Mouse (Mus musculus) neural tube, embryonic 12.5 days (tissue): ENCODE data around the gene Wif1. TPM values are rescaled to one million over a fixed set of nuclear protein-coding genes. Genes with fewer than 3 reads are reported as not detected.

Source experiments
- ATAC-seq: fragments of 200-750 bp; cut with Nextera tagmentation; 2 replicates; pipeline ENCODE4 v1.8.0; 2017; ENCODE audit warnings: low read depth, mild to moderate bottlenecking, moderate TSS enrichment, moderate library complexity; ENCODE audit not compliant: low FRiP score
- H3K27ac ChIP-seq: fragments of 300-500 bp; sonication (generic); 2 replicates; pipeline ENCODE4 v1.5.1; 2016
- H3K27me3 ChIP-seq: fragments of 300-500 bp; sonication (generic); replicated peaks from 2 replicates; pipeline ENCODE4 v1.6.1; 2016; ENCODE audit warnings: mild to moderate bottlenecking
- H3K36me3 ChIP-seq: fragments of 300-500 bp; sonication (generic); 2 replicates; pipeline ENCODE4 v1.6.1; 2016; ENCODE audit warnings: mild to moderate bottlenecking
- H3K4me1 ChIP-seq: fragments of 300-500 bp; sonication (generic); 2 replicates; pipeline ENCODE4 v1.6.1; 2016
- H3K4me2 ChIP-seq: fragments of 300-500 bp; sonication (generic); replicated peaks from 2 replicates; pipeline ENCODE4 v1.6.1; 2016; ENCODE audit warnings: mild to moderate bottlenecking
- H3K4me3 ChIP-seq: fragments of 300-500 bp; sonication (generic); 2 replicates; pipeline ENCODE4 v1.5.1; 2016
- H3K9ac ChIP-seq: fragments of 300-500 bp; sonication (generic); 2 replicates; pipeline ENCODE4 v1.6.1; 2016; ENCODE audit warnings: mild to moderate bottlenecking
- H3K9me3 ChIP-seq: fragments of 300-500 bp; sonication (generic); 2 replicates; pipeline ENCODE4 v1.6.1; 2016; ENCODE audit warnings: mild to moderate bottlenecking
- WGBS: fragments of 180-500 bp; shearing (Covaris S2); methylation state at CpG from one replicate; pipeline ENCODE4 v1.1.7; 2016; 5-methylcytosine and 5-hydroxymethylcytosine counted together
- polyA plus RNA-seq: library from polyadenylated mRNA; unstranded; fragments of >200 nt; fragmentation: Nextera tagmentation; extraction: Ambion mirVana; gene quantifications from 2 replicates; pipeline ENCODE4 v1.2.1, GENCODE M21; 2016

The Wif1 gene
- polyA plus RNA-seq = 7.8 and 8.0 TPM in 2 replicates

DNA sequence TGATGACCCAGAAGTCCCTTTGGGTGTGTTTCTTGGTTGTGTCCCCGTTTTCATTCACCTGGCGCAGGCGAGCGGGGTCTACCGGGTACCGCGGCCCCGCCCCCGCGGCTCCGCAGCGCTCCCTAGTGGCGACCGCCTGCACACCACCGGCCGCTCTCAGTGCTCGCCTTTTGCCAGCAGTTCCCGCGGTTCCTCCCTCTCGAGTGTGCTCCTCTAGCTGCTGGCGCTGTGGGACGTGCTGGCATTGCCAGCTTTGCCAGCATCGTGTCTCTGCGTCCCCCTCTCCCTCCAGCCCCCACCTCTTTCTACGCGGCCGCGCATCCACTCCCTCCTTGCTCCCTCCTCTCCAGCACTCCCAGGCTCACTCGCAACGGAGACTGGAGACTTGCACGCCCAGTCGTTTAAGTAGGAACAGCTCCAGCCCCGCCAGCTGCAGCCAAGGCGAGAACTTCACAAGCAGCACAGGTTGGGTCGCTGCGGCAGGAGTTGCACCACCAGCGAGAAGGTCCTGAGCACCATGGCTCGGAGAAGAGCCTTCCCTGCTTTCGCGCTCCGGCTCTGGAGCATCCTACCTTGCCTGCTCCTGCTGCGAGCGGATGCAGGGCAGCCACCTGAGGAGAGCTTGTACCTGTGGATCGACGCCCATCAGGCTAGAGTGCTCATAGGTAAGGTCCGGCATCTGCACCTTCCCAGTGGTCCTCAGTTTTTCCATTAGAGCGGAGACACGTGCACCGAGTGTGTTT is at the start of gene Wif1:
Wif1 (plus strand) TSS at position 135 of the 743 bp plus-strand sequence.
- H3K27ac ChIP-seq = no peak within 1 kb of the TSS
- under 1% methylated on average over 49 of the region's 49 CpGs for WGBS

GRCm38 (mm10) chr10:121002135-121002534 is 31.6 kb upstream of the Wif1 start:
- Histone ChIP-seq H3K4me2 (no peak overlapping the region), H3K36me3 (no peaks in the 10 kb centered on the region), H3K9ac (no peak overlapping the region), H3K27me3 (no peaks in the 10 kb centered on the region), H3K4me3 (no peak overlapping the region), H3K27ac (no peak overlapping the region), H3K4me1 (no peaks in the 10 kb centered on the region), H3K9me3 (no peaks in the 10 kb centered on the region)
- 95% methylated on average over 2 of the region's 2 CpGs for WGBS
- ATAC-seq = no peak

More for the DNA sequence above, at the start of gene Wif1:
- peak within 1 kb of the TSS; percentile 48 for H3K4me3 ChIP-seq
- peak within 1 kb of the TSS; percentile 75 for H3K4me2 ChIP-seq
- H3K9me3 ChIP-seq = no peaks in the 10 kb centered on the region
- peaks cover 17% of the 10 kb centered on the region for H3K27me3 ChIP-seq
- H3K9ac ChIP-seq = peak within 1 kb of the TSS; percentile 60
- no peaks in the 10 kb centered on the region for H3K36me3 ChIP-seq
- peak; percentile 97 for ATAC-seq
- H3K4me1 ChIP-seq = peaks cover 4% of the 10 kb centered on the region

DNA sequence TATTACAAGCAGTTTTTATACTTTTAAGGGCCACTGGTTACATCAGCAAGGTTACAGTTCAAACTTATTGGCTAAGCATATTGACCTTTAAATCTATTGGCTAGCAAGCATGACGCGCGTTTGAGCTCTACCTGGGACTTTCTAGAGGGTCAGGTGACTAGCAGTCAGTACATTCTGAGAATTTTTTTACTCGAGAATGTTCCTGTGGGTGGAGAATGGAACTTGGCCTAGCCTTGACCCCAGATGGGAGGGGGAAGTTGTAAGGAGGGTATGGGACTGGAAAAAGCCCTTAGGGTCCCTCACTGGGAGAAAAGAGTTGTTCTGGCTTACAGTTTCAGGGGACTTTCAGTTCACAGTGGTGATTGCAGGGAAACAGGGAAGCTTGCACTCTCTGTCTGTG is 22.3 kb upstream of the Wif1 start:
- Histone ChIP-seq H3K4me3 (no peak overlapping the region), H3K9me3 (peaks cover 7% of the 10 kb centered on the region; the same call in 1 of the 2 replicates), H3K9ac (no peak overlapping the region), H3K27me3 (no peaks in the 10 kb centered on the region), H3K36me3 (no peaks in the 10 kb centered on the region), H3K4me1 (no peaks in the 10 kb centered on the region), H3K4me2 (no peak overlapping the region), H3K27ac (no peak overlapping the region)
- ATAC-seq = no peak
- WGBS = 88% methylated on average over 4 of the region's 4 CpGs

DNA sequence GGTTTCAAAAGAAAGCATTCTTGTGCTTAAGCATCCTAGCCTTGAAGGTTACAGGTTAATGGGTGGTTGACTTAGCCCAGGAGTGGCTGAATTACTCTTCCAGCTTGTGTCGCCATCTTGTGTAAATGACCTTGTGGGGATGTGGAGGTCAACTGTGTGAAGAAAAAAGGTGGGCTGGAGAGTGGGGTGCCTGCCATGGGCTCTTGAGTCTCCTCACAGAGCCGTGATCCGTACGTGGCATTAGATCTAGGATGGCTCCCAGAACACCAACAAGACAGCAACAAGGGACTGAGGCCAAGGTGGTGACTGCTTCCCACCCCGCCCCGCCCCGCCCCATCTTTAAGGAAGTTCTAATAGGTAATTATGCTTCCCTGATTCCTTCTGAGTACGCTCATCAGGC is 17.5 kb upstream of the Wif1 start:
- no peak for ATAC-seq
- no peak overlapping the region for H3K27ac ChIP-seq
- WGBS = 82% methylated on average over 8 of the region's 8 CpGs
- H3K9ac ChIP-seq = no peak overlapping the region
- peaks cover 7% of the 10 kb centered on the region; the same call in 1 of the 2 replicates for H3K9me3 ChIP-seq
- peaks cover 7% of the 10 kb centered on the region; the same call in 1 of the 2 replicates for H3K4me1 ChIP-seq
- no peak overlapping the region for H3K4me2 ChIP-seq
- H3K27me3 ChIP-seq = no peaks in the 10 kb centered on the region
- H3K36me3 ChIP-seq = no peaks in the 10 kb centered on the region
- no peak overlapping the region for H3K4me3 ChIP-seq

DNA sequence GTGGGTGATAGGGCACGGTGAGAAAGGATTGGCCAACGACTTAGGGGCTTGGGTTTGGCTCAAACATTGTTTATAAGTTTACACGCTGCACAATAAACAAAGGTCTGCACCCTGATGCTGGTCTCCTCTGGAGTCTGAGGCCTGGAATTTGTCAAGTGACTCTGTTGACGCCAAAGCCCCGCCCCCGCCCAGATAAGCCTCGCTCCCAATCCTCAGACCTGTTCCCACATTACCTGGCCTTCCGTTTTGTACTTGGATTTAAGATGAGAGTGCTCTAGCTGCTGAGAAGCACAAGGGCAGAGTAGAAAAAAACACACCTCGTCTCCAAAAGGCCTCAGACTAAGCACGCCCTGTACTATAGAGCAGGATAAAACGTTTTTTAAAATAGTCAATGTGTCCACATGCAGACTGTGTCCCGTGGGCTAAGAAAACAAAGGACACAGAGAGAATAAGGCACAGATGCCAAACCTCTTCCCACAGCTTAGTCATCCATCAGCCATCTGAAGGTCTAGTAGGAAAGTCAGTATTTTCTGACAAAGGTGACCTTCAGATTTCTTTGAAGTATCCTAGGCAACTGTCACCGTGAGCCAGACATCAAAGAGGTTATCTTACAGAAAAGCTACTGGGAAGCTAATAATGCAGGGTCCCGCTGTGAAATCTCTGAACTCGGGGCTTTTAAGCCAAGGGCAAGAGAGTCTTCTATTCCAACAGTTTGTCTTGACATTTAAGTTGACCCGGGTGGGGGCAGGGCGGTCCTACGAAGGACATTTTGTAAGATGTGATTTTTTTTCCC is 16.9 kb upstream of the Wif1 start:
- Histone ChIP-seq H3K4me2 (no peak overlapping the region), H3K9ac (no peak overlapping the region), H3K27ac (no peak overlapping the region), H3K9me3 (peaks cover 7% of the 10 kb centered on the region; the same call in 1 of the 2 replicates), H3K27me3 (no peaks in the 10 kb centered on the region), H3K36me3 (no peaks in the 10 kb centered on the region), H3K4me3 (no peak overlapping the region), H3K4me1 (peaks cover 7% of the 10 kb centered on the region; the same call in 1 of the 2 replicates)
- ATAC-seq = no peak
- 23% methylated on average over 18 of the region's 18 CpGs for WGBS

GRCm38 (mm10) chr10:121022951-121023350 is 10.8 kb upstream of the Wif1 start:
- H3K36me3 ChIP-seq = no peaks in the 10 kb centered on the region
- H3K4me1 ChIP-seq = no peaks in the 10 kb centered on the region
- no peak for ATAC-seq
- 34% methylated on average over 5 of the region's 5 CpGs for WGBS
- H3K4me2 ChIP-seq = no peak overlapping the region
- H3K27me3 ChIP-seq = no peaks in the 10 kb centered on the region
- no peaks in the 10 kb centered on the region for H3K9me3 ChIP-seq
- H3K9ac ChIP-seq = no peak overlapping the region
- no peak overlapping the region for H3K27ac ChIP-seq
- no peak overlapping the region for H3K4me3 ChIP-seq

GRCm38 (mm10) chr10:121031802-121032201 is 2.0 kb upstream of the Wif1 start:
- Histone ChIP-seq H3K4me3 (no peak overlapping the region), H3K27ac (no peak overlapping the region), H3K27me3 (peaks cover 17% of the 10 kb centered on the region), H3K9me3 (no peaks in the 10 kb centered on the region), H3K36me3 (no peaks in the 10 kb centered on the region), H3K4me2 (no peak overlapping the region), H3K4me1 (peaks cover 4% of the 10 kb centered on the region), H3K9ac (no peak overlapping the region)
- no peak for ATAC-seq
- WGBS = 16% methylated on average over 7 of the region's 7 CpGs

DNA sequence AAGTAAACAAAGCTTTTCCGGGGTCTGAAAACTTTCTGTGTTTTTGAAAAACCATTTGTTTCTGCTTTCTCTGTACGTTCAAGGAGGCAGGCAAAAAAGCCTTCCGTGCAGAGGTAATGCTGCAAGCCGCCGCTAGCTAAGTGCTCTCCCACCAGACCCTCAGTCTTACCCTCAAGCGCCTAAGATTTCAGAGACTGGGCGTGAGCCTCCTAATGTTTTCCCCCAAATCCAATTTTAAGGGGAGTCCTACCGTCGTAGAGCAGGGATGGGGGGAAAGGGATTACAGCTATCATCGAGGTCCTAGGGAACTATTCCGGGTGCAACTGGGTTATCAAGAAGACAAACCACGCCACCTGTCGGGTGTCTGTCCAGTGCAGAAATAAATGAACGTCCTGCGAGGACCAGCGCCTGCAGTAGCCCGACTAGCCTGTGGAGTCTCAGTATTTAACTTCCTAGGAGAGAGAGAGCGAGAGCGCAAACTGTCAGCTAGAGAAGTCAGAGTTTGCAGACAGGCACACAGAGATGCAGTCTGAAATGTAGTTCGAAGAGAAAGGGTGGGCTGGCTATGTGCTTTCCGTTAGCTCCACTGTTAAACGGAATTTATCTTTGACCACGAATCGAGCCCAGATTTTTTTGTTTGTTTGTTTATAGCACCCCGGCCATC is 500 bp upstream of the Wif1 start:
- Histone ChIP-seq H3K4me1 (peaks cover 4% of the 10 kb centered on the region), H3K27me3 (peaks cover 17% of the 10 kb centered on the region), H3K4me3 (peak overlapping the region; percentile 48), H3K9ac (no peak overlapping the region), H3K27ac (no peak overlapping the region), H3K9me3 (no peaks in the 10 kb centered on the region), H3K4me2 (peak overlapping the region; percentile 75), H3K36me3 (no peaks in the 10 kb centered on the region)
- peak; percentile 89 for ATAC-seq
- WGBS = under 1% methylated on average over 25 of the region's 25 CpGs

GRCm38 (mm10) chr10:121034569-121034947 is 798 bp downstream of the Wif1 start:
- ATAC-seq = no peak
- WGBS = 15% methylated on average over 5 of the region's 5 CpGs
- peak overlapping the region; percentile 60; the same call in 1 of the 2 replicates for H3K9ac ChIP-seq

DNA sequence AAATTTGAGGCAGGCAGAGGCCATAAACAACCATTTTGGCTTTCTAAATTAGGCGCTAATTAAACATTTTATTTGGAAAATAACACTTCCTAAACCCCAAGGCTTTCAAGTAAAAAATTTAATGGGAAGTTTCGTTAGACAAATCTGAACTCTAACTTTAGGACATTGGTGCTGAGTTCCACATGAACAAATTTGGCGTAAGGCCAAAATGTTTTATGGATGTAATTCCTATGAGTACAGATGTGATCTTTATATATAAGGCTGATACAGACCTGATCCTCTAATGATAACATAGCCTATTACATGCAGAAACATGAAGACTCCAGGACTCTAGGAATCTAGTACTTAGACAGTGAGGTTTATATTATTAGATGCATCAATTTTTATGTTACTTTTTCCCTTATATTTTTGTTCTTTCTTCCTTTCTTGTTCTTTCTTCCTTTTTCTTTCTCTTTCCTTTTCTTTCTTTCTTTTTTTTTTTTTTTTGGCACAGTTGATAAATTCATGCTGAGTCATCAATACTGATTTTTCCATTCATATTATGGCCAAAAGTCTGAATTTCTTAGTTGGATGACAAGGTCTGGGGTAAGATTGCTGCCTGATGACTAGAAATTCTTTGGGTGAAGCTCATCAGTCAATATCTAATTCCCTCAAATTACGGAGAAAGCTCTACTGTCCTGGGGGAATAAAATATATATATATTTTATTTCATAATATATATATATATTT is 5.0 kb downstream of the Wif1 start:
- no peak overlapping the region for H3K4me3 ChIP-seq
- no peak for ATAC-seq

More at GRCm38 (mm10) chr10:121034569-121034947, 798 bp downstream of the Wif1 start:
- H3K9me3 ChIP-seq = no peaks in the 10 kb centered on the region
- H3K27ac ChIP-seq = no peak overlapping the region
- H3K36me3 ChIP-seq = no peaks in the 10 kb centered on the region
- peaks cover 4% of the 10 kb centered on the region for H3K4me1 ChIP-seq
- H3K27me3 ChIP-seq = peaks cover 17% of the 10 kb centered on the region
- peak overlapping the region; percentile 75 for H3K4me2 ChIP-seq
- H3K4me3 ChIP-seq = peak overlapping the region; percentile 48; the same call in 1 of the 2 replicates

GRCm38 (mm10) chr10:121040911-121041310 is 7.2 kb downstream of the Wif1 start:
- no peak for ATAC-seq
- Histone ChIP-seq H3K9ac (no peak overlapping the region), H3K9me3 (no peaks in the 10 kb centered on the region), H3K27ac (no peak overlapping the region), H3K27me3 (peaks cover 4% of the 10 kb centered on the region; the same call in 1 of the 2 replicates), H3K4me3 (no peak overlapping the region), H3K36me3 (no peaks in the 10 kb centered on the region), H3K4me1 (no peaks in the 10 kb centered on the region), H3K4me2 (no peak overlapping the region)
- WGBS = 65% methylated on average over 14 of the region's 14 CpGs

More for the DNA sequence above, 5.0 kb downstream of the Wif1 start:
- Histone ChIP-seq H3K9me3 (no peaks in the 10 kb centered on the region), H3K4me2 (no peak overlapping the region), H3K27me3 (peaks cover 12% of the 10 kb centered on the region; the same call in 1 of the 2 replicates), H3K27ac (no peak overlapping the region), H3K36me3 (no peaks in the 10 kb centered on the region), H3K4me1 (peaks cover 4% of the 10 kb centered on the region), H3K9ac (no peak overlapping the region)
- 84% methylated on average over 4 of the region's 4 CpGs for WGBS
